Mouse (Mus musculus): Measurements from ENCODE around the gene Gm7075. TPM values are rescaled to one million over a fixed set of nuclear protein-coding genes. Genes with fewer than 3 reads are reported as not detected.
"Not testable (repeated sequence)": the region's sequence is repeated elsewhere in the genome, so short reads cannot be mapped to it uniquely, and the experiment has no call there.

The Gm7075 gene
- not detected for total RNA-seq (2021)
- long read RNA-seq, experiment 1, transcript Gm7075-201 (1 exons, 425 nt) = major isoform, 28 of 28 reads
- long read RNA-seq, experiment 1, partial matches to known transcripts = 0 of 28 reads
- long read RNA-seq, experiment 1, other reads (novel, unspliced or antisense) = 0 of 28 reads
- long read RNA-seq, experiment 2, transcript Gm7075-201 (1 exons, 425 nt) = major isoform, 30 of 30 reads
- long read RNA-seq, experiment 2, partial matches to known transcripts = 0 of 30 reads
- long read RNA-seq, experiment 2, other reads (novel, unspliced or antisense) = 0 of 30 reads

DNA sequence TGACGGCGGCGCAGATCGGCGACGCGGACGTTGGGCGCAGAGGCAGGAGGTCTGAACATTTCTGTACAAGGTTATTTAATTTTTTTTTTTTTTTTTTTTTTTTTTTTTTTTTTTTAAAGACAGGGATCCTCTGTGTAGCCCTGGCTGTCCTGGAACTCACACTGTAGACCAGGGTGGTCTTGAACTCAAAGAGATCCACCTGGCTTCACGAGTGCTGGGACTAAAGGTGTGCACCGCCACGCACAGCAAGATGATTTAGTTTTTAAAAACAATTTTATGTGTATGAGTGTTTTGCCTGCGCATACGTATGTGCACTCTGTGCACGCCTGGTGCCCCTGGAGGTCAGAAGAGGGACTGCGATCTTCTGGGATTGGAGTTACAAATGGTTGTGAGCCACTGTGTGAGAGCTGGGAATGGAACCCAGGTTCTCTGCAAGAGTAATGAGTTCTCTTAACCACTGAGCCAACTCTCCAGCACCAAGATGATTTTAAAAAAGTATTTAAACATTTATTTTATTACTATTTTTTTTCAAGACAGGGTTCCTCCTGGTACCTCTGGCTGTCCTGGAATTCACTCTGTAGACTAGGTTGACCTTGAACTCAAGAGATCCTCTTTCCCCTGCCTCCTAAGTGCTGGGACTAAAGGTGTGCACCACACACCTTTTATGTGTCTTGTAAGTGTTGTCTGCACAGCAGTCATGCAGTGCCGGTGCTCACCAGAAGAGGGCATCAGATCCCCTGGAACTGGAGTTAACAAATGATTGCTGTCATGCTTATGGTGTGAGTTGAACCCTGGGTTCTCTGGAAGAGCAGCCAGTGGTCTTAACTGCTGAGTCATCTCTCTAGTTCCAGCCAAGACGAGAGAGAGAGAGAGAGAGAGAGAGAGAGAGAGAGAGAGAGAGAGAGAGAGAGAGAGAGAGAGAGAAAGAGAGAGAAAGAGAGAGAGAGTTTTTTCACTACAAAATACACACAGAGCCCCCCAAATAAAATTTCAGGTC lies at the start of gene Gm7075:
Gm7075 (minus strand) TSS at position 51 of the 997 bp plus-strand sequence.
- peak; percentile 48 for DNase-seq

DNA sequence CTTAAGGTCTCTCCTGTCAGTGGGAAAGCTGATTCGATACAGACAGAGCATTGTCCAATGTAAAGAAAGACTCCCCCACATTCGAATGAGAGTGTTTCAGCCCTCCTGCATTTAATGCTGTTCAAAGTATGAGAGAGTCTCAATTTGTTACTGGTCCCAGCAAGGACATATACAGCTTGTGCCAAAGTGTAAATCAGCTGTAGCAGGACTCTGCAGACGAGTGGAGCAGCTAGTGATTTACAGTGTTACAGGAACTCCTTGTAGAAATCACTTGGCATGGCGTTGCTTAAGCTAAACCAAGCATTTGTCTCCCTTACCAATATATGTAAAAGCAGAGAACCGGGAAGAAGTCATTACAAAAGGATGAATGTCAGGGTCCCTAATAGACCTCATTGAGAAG lies 39.3 kb upstream of the Gm7075 start:
- no peak for DNase-seq

- DNase-seq = no peak
These were observed 35.9 kb upstream of the Gm7075 start for GRCm38 (mm10) chr10:63457292-63458128.

DNA sequence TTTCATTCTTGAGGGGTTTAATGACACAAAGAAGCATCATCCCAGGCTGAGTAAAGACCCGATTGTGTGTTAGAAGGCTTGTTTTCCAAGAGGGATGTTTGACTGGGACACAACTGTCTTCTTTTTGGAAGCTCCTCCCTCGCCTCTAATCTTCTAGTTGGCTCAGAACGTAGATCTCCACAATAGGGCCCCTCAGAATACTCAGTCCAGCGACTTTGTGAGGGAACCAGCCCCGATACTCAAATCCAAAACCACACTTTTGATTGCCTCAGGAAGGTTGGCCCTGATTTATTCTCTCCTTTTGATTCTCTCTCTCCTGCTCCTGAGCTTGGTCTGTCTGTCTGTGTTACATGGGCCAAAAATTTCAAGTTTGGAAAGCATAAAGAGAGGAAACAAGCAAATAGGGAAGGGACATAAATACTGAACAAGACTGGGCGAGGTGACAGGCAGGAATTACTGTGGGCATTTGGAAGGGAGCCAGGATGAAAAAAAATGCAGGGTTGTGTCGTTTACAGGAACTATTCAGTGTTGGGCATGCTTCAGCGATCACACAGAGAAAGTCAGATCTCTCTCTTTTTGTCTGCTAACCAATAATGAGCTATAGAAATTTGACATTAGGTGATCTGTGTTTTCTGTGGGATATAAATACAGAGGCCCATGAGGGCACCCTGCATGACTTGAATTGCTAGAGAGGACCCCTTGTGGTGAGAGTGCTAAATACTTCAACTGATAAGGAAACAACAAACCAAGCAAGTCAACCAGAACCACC lies 33.7 kb upstream of the Gm7075 start:
- DNase-seq = no peak

DNA sequence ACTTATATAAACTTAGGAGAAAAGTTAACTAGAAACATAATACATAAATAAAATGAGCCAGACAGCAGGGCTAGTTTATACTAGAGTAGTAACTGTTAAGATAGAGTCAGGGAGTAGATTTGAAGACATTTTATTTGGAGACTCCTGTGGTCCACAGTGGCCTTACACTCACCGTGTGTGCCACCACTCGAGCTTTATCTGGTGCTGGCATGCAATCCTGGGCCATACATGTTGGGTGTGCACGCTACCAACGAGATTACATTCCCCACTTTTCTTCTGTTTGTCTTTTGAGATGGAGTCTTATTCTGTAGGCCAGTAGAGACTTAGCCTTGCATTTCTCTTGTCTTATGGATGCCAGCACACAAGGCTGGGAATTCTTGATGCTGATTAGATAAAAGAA lies 32.3 kb upstream of the Gm7075 start:
- DNase-seq = no peak

GRCm38 (mm10) chr10:63444602-63445387 lies 23.2 kb upstream of the Gm7075 start:
- DNase-seq = not testable (repeated sequence)

GRCm38 (mm10) chr10:63439694-63440228 lies 18.2 kb upstream of the Gm7075 start:
- DNase-seq = no peak

DNA sequence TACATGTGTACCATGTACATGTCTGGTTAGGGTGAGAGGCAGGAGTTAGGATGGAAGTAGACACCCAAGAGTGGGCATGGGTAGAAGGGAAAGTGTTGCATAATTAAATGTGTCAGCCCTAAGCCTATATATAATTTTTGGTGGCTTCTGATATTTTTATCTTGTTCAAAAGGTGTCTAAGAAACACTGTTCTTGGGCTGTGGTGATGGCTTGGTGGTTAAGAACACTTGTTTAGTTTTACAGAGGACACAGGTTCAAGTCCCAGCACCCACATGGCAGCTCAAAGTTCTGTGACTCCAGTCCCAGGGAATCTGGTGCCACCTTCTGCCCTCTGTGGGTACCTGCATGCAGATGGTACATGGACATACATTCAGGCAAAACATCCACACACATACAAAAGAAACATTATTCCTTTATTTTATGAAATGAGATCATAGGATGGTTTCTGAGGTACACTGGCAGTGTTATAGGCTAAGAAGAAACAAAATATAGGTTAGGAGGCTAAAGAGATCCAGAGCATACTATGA lies 17.2 kb upstream of the Gm7075 start:
- DNase-seq = no peak

GRCm38 (mm10) chr10:63432887-63433286 lies 11.3 kb upstream of the Gm7075 start:
- no peak for DNase-seq

DNA sequence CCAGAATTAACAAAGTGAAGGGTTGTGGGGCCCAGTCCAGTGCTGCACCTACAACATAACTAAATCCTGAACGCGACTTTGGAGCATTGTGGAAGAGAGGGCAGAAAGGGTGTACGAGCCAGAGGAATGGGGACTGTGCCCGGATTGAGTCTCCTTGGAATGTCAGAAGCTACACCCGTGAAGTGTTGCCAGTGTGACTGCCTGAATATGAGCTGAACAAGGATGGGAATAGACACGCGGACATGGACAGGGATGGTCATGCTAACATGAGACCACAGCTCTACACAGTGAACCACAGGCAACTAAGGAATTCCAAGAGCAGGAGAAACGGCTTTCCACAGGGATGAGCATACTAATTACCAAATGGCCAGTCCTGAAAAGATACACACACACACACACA lies 10.5 kb upstream of the Gm7075 start:
- no peak for DNase-seq

DNA sequence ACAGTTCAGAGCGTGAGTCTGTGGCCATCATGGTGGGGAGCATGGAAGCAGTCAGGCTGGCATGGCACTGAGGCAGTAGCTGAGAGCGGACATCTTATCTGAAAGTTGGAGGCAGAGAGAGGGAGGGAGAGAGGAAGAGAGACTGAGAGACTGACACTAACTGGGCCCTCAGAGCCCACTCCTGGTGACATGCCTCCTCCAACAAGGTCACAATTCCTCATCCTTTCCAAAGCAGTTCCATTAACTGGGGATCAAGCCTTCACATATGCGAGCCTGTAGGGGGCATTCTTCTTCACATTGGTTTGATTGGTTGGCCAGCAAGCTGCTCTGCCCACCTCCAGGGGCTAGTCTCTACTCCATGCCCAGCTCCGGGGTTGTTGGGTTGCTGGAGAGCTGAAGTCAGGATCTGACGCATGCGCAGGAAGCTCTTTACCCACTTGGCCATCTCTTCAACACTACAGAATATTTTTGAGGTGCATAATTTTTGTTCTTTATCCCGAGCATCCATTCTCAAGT lies 9.7 kb upstream of the Gm7075 start:
- DNase-seq = no peak

GRCm38 (mm10) chr10:63429785-63430305 lies 8.3 kb upstream of the Gm7075 start, which contains the start of gene Ctnna3:
Gene Ctnna3, plus strand, starts transcription at chr10:63430098.
- peak; percentile 79 for DNase-seq

DNA sequence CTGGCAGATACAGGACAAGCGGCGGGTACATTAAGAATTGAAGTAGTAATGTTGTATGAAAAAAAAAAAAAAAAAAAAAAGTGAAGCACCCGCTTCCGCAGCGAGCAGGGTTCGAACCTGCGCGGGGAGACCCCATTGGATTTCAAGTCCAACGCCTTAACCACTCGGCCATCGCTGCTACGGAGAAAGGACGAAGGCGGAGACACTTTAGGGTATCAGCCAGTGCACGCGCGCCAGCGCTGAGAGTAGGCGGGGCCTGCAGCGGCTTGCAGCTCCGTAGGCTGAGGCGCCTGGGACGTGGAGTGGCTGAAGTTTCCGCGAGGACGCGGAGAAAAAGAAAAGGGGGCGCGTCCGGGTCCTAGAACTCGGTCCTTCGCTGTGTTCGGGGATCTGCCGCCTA lies 7.8 kb upstream of the Gm7075 start:
- peak; percentile 99 for DNase-seq

DNA sequence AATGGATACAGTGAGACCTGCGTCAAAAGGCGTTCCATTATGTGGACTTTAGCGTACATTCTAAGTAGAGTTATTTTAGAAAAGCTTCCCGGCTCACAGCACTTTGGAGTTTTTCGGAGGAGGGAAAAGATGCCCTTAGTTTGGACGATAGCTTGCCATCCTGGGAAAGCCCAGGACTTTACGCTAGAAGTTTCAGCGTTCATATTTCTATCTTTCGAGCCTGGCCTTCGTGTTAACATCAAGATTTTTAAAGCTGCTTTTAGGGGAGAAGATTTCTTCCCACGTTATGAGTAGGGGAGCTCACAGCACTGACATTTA lies 7.4 kb upstream of the Gm7075 start:
- no peak for DNase-seq

DNA sequence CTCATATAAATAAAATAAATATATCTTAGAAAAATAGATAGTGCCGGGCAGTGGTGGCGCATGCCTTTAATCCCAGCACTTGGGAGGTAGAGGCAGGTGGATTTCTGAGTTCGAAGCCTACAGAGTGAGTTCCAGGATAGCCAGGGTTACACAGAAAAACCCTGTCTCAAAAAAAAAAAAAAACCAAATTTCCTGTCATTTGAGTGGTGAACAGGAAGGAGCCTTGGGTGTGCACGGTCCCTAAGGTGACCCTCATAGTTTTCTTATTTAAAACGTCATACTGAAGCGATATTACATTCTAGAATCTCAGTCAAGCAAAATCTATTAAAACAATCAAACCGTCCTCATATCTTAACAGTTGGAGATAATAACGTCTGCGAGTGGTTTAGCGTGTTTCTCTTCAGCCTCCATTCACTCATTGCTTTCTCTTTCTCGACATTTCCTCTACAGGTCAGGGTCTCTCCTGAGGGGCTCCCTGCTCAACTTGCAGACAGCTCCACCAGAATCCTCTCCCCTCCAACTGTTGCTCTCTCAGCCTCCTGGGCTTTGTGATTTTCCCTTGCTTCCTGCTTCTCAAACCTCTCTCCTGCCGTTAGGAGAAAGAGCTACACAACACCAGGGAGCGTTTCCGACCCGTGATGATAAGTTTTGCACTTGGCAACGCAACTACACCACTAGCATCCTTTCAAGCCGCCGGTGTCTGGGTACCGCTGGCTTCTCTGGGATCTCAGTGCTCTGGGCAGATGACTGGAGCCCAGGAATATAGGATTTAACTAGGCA lies 6.8 kb upstream of the Gm7075 start:
- no peak for DNase-seq

GRCm38 (mm10) chr10:63427146-63427545 lies 5.6 kb upstream of the Gm7075 start:
- DNase-seq = no peak

DNA sequence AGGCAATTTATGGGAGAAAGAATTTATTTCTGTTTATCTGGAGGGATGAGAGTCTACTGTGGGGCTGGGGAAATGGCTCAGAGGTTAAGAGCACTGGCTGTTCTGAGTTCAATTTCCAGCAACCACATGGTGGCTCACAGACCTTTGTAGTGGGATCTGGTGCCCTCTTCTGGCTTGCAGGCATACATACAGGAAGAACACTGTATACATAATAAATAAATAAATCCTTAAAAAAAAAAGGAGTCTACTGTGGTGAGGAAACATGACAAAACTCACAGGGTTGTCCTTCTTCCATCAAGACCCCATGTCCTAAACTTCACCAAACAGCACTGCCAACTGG lies 2.9 kb upstream of the Gm7075 start:
- DNase-seq = no peak

DNA sequence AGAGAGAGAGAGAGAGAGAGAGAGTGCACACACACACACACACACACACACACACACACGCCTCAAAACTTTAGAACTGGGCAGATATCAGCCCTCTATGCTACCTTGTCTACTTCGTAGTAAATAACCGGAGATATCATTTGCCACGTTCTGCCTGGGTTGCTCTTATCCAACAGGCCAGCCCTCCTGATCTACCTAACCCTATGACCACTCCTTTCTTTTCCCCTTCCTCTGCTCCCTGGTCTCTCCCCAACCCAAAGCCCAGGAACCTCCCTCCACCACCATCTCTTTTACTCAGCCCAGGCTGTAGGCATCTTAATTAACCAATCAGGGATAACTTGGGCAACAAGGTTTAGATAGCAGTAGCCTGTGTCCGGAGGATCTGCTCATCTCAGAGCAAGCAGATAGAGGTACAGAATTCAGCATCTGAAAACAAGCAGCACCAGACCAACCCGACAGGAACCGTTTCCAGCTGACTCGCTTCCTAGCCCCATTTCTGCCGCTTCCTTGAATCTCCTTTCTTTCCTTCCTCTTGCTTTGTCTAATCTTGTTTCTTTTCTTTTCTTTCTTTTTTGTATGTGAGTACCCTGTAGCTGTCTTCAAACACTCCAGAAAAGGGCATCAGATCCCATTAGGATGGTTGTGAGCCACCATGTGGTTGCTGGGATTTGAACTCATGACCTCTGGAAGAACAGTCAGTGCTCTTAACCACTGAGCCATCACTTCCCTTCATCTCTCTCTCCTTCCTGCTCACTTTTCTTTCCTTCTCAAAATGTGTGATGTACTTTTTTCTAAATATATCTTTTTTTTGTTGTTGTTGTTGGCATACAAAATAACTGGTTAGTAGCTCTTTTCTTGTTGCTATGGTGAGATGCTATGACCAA lies 2.2 kb upstream of the Gm7075 start:
- no peak for DNase-seq
